Mouse (Mus musculus) liver, embryonic 14.5 days (tissue): Measurements from ENCODE around the gene Cdca7l. TPM values are rescaled to one million over a fixed set of nuclear protein-coding genes. Genes with fewer than 3 reads are reported as not detected.
A peak's percentile ranks its signal among the peaks of the same experiment; 100 is the strongest.

Experiments used
- ATAC-seq: fragments of 200-750 bp; cut with Nextera tagmentation; 2 replicates; pipeline ENCODE4 v1.8.0; 2017; ENCODE audit warnings: moderate number of reproducible peaks, mild to moderate bottlenecking, moderate library complexity; ENCODE audit not compliant: insufficient read depth
- DNase-seq, 3 experiments: peaks; one replicate each; pipeline ENCODE4 v3.0.0-alpha.2; 2012 to 2013; ENCODE audit warnings: low read depth in 3 of 3, low spot score in 3 of 3
- H3K27ac ChIP-seq: fragments of 300-500 bp; sonication (generic); 2 replicates; pipeline ENCODE4 v1.5.1; 2014; ENCODE audit warnings: moderate library complexity, mild to moderate bottlenecking, control low read depth, inconsistent platforms
- H3K27me3 ChIP-seq: fragments of 300-500 bp; sonication (generic); 2 replicates; pipeline ENCODE4 v1.6.1; 2014; ENCODE audit warnings: mild to moderate bottlenecking, low read length, moderate library complexity; ENCODE audit not compliant: control insufficient read depth, insufficient read depth
- H3K36me3 ChIP-seq: fragments of 300-500 bp; sonication (generic); replicated peaks from 2 replicates; pipeline ENCODE4 v1.6.1; 2014; ENCODE audit warnings: low read depth; ENCODE audit not compliant: control insufficient read depth, insufficient read depth
- H3K4me1 ChIP-seq, 2 experiments: fragments of 200-500 bp in 1 of 2; fragments of 300-500 bp in 1 of 2; sonication (generic) in 1 of 2; replicated peaks; 2 replicates each; pipeline ENCODE4 v1.6.1; 2012 to 2014; ENCODE audit warnings: antibody characterized with exemption in 1 of 2, inconsistent platforms in 1 of 2, low read length in 1 of 2; ENCODE audit not compliant: control insufficient read depth in 2 of 2, insufficient read depth in 2 of 2
- H3K4me2 ChIP-seq: fragments of 300-500 bp; sonication (generic); 2 replicates; pipeline ENCODE4 v1.6.1; 2014; ENCODE audit warnings: low read depth, mild to moderate bottlenecking, control low read depth, moderate library complexity
- H3K4me3 ChIP-seq, 2 experiments: fragments of 200-500 bp in 1 of 2; fragments of 300-500 bp in 1 of 2; sonication (generic) in 1 of 2; 2 replicates each; pipeline ENCODE4 v1.5.1; 2012 to 2014; ENCODE audit warnings: low read depth in 2 of 2, low read length in 2 of 2, mild to moderate bottlenecking in 2 of 2, control low read depth in 1 of 2, inconsistent platforms in 1 of 2, moderate library complexity in 1 of 2; ENCODE audit not compliant: insufficient read depth in 1 of 2
- H3K9ac ChIP-seq: fragments of 300-500 bp; sonication (generic); replicated peaks from 2 replicates; pipeline ENCODE4 v1.6.1; 2014; ENCODE audit warnings: mild to moderate bottlenecking, control low read depth, moderate library complexity
- H3K9me3 ChIP-seq: fragments of 300-500 bp; sonication (generic); 2 replicates; pipeline ENCODE4 v1.6.1; 2016; ENCODE audit warnings: low read length, mixed read lengths; ENCODE audit not compliant: control insufficient read depth
- CTCF ChIP-seq: IDR thresholded peaks from 2 replicates; pipeline ENCODE4 v1.5.1; 2016; ENCODE audit warnings: antibody characterized with exemption, low read depth, control low read depth
- EP300 ChIP-seq: IDR thresholded peaks from 2 replicates; pipeline ENCODE4 v1.6.1; 2016; ENCODE audit warnings: antibody characterized with exemption, low read depth
- WGBS: fragments of 180-500 bp; shearing (Covaris S2); extraction: QIAGEN DNeasy Blood & Tissue Kit; methylation state at CpG from one replicate; pipeline ENCODE4 v1.1.7; 2014; ENCODE audit not compliant: insufficient replicate concordance; 5-methylcytosine and 5-hydroxymethylcytosine counted together
- polyA plus RNA-seq, 2 experiments: library from polyadenylated mRNA; depleted of rRNA in 1 of 2; stranded (reverse) in 1 of 2; unstranded in 1 of 2; fragments of >200 nt; fragmentation: Nextera tagmentation in 1 of 2; extraction: Ambion mirVana in 1 of 2; gene quantifications; 2 replicates each; pipeline versions ENCODE4 v1.2.1 to v1.2.3; 2012 to 2014

The Cdca7l gene
- polyA plus RNA-seq, 2 experiments, result 11.0 to 15.9 TPM

GRCm38 (mm10) chr12:117764839-117765238, 39.2 kb upstream of the Cdca7l start:
- peak; percentile 59 to 68 (median 65) for DNase-seq

GRCm38 (mm10) chr12:117769113-117769512, 35.0 kb upstream of the Cdca7l start:
- Histone ChIP-seq H3K27me3 (no peaks in the 10 kb centered on the region), H3K4me2 (no peak overlapping the region), H3K4me3 (no peak overlapping the region), H3K4me1 (no peaks in the 10 kb centered on the region), H3K9me3 (no peaks in the 10 kb centered on the region), H3K27ac (no peak overlapping the region), H3K9ac (no peak overlapping the region), H3K36me3 (no peaks in the 10 kb centered on the region)
- TF ChIP-seq EP300 (no peak), CTCF (peak; percentile 83)
- 4% methylated on average over 5 of the region's 5 CpGs for WGBS
- DNase-seq, result peak in 1 of 3 experiments; percentile 26
- no peak for ATAC-seq

More at GRCm38 (mm10) chr12:117764839-117765238, 39.2 kb upstream of the Cdca7l start:
- Histone ChIP-seq H3K4me2 (no peak overlapping the region), H3K9me3 (no peaks in the 10 kb centered on the region), H3K27ac (no peak overlapping the region), H3K36me3 (no peaks in the 10 kb centered on the region), H3K4me3 (no peak overlapping the region), H3K4me1 (no peaks in the 10 kb centered on the region), H3K27me3 (no peaks in the 10 kb centered on the region), H3K9ac (no peak overlapping the region)
- 3% methylated on average over 7 of the region's 7 CpGs for WGBS
- peak; percentile 41; the same call in 1 of the 2 replicates for ATAC-seq
- TF ChIP-seq EP300 (no peak), CTCF (peak; percentile 77)

GRCm38 (mm10) chr12:117770211-117770610, 33.9 kb upstream of the Cdca7l start:
- WGBS, result 45% methylated on average over 2 of the region's 2 CpGs
- no peak for TF ChIP-seq CTCF
- no peak for TF ChIP-seq EP300
- Histone ChIP-seq H3K27me3 (no peaks in the 10 kb centered on the region), H3K9me3 (no peaks in the 10 kb centered on the region), H3K4me2 (no peak overlapping the region), H3K36me3 (no peaks in the 10 kb centered on the region), H3K9ac (no peak overlapping the region), H3K4me1 (no peaks in the 10 kb centered on the region), H3K4me3 (no peak overlapping the region), H3K27ac (no peak overlapping the region)
- ATAC-seq (no peak), DNase-seq (no peak)

GRCm38 (mm10) chr12:117771156-117771555, 32.9 kb upstream of the Cdca7l start:
- H3K27ac ChIP-seq, result no peak overlapping the region
- H3K4me3 ChIP-seq, result no peak overlapping the region
- WGBS, result 72% methylated on average over 4 of the region's 4 CpGs
- ATAC-seq, result no peak
- no peak overlapping the region for H3K4me2 ChIP-seq
- no peaks in the 10 kb centered on the region for H3K27me3 ChIP-seq
- no peaks in the 10 kb centered on the region for H3K9me3 ChIP-seq
- TF ChIP-seq EP300, result no peak
- TF ChIP-seq CTCF, result no peak
- no peaks in the 10 kb centered on the region for H3K4me1 ChIP-seq
- no peak overlapping the region for H3K9ac ChIP-seq
- DNase-seq, result no peak
- H3K36me3 ChIP-seq, result no peaks in the 10 kb centered on the region

DNA sequence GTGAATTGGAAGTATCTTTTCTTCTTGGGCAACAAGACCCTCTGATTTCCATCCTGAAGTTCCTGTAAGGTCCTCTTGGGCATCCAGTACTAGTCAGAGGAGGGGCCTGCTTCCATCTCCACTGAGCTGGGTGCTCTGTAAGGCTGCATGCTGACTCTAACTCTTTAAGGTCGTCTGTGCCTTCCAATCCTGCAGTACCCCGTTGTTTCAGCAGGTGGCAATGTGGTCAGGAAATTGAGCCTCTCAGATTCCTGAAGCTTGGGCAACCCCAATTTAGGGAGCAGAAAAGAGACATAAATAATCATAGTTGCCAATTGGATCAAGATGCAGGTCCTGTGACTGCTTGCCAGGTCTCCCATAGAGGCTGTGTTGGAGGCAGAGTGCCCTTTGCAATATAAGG, 31.5 kb upstream of the Cdca7l start:
- Histone ChIP-seq H3K9me3 (no peaks in the 10 kb centered on the region), H3K36me3 (no peaks in the 10 kb centered on the region), H3K4me2 (no peak overlapping the region), H3K27me3 (no peaks in the 10 kb centered on the region), H3K27ac (no peak overlapping the region), H3K4me3 (no peak overlapping the region), H3K9ac (no peak overlapping the region), H3K4me1 (no peaks in the 10 kb centered on the region)
- TF ChIP-seq EP300 (no peak), CTCF (peak; percentile 74)
- 0% methylated on average over 2 of the region's 2 CpGs for WGBS
- DNase-seq, result peak in 2 of 3 experiments; percentile 14 to 23
- no peak for ATAC-seq
